Mouse (Mus musculus): ENCODE measurements around the gene Pcmt1. TPM values are rescaled to one million over a fixed set of nuclear protein-coding genes. Genes with fewer than 3 reads are reported as not detected.
A peak's percentile ranks its signal among the peaks of the same experiment; 100 is the strongest.

Gene Pcmt1
- 124 and 128 TPM in 2 replicates for polyA plus RNA-seq (2015; fragmentation: Nextera tagmentation; extraction: Ambion mirVana)

GRCm38 (mm10) chr10:7680731-7681301, at the start of gene Pcmt1, which contains the start of gene Lats1:
Gene Pcmt1, minus strand, starts transcription at chr10:7681136.
Gene Lats1, plus strand, starts transcription at chr10:7681214.
- H3K4me2 ChIP-seq (replicated peaks): peak within 1 kb of the TSS; percentile 53
- peak within 1 kb of the TSS; percentile 100 for H3K9ac ChIP-seq
- under 1% methylated on average over 63 of the region's 65 CpGs for WGBS
- H3K36me3 ChIP-seq: peaks cover 33% of the 10 kb centered on the region
- no peaks in the 10 kb centered on the region for H3K9me3 ChIP-seq (replicated peaks)
- peak within 1 kb of the TSS; percentile 98 for H3K4me3 ChIP-seq (replicated peaks)
- H3K4me1 ChIP-seq: peaks cover 26% of the 10 kb centered on the region
- peak within 1 kb of the TSS; percentile 97 for H3K27ac ChIP-seq (replicated peaks)
- no peaks in the 10 kb centered on the region for H3K27me3 ChIP-seq
- peak; percentile 85 for ATAC-seq (ENCODE audit: insufficient number of reproducible peaks, low FRiP score, low TSS enrichment, low read depth)

- H3K27me3 ChIP-seq: no peaks in the 10 kb centered on the region
- no peak overlapping the region; the same call in 1 of the 2 replicates for H3K9ac ChIP-seq
- ATAC-seq (ENCODE audit: insufficient number of reproducible peaks, low FRiP score, low TSS enrichment, low read depth): no peak
Measured at GRCm38 (mm10) chr10:7727011-7727410, 46.1 kb upstream of the Pcmt1 start.

GRCm38 (mm10) chr10:7726501-7726812, 45.5 kb upstream of the Pcmt1 start:
- Histone ChIP-seq H3K36me3 (no peaks in the 10 kb centered on the region), H3K4me2 (replicated peaks) (peak overlapping the region; percentile 77), H3K4me3 (replicated peaks) (peak overlapping the region; percentile 88), H3K9ac (peak overlapping the region; percentile 65), H3K27ac (replicated peaks) (peak overlapping the region; percentile 84), H3K27me3 (no peaks in the 10 kb centered on the region), H3K9me3 (replicated peaks) (no peaks in the 10 kb centered on the region), H3K4me1 (peaks cover 5% of the 10 kb centered on the region)
- 0% methylated on average over 8 of the region's 8 CpGs for WGBS
- no peak for ATAC-seq (ENCODE audit: insufficient number of reproducible peaks, low FRiP score, low TSS enrichment, low read depth)

More at GRCm38 (mm10) chr10:7727011-7727410, 46.1 kb upstream of the Pcmt1 start:
- Histone ChIP-seq H3K9me3 (replicated peaks) (no peaks in the 10 kb centered on the region), H3K36me3 (no peaks in the 10 kb centered on the region), H3K4me2 (replicated peaks) (peak overlapping the region; percentile 77), H3K27ac (replicated peaks) (no peak overlapping the region), H3K4me3 (replicated peaks) (peak overlapping the region; percentile 88), H3K4me1 (peaks cover 5% of the 10 kb centered on the region)
- WGBS: 17% methylated on average over 3 of the region's 3 CpGs

- ATAC-seq (ENCODE audit: insufficient number of reproducible peaks, low FRiP score, low TSS enrichment, low read depth): peak; percentile 97
Measured at GRCm38 (mm10) chr10:7725751-7726500, 45.0 kb upstream of the Pcmt1 start, which contains the start of gene Katna1. Gene Katna1, plus strand, starts transcription at chr10:7726000.

DNA sequence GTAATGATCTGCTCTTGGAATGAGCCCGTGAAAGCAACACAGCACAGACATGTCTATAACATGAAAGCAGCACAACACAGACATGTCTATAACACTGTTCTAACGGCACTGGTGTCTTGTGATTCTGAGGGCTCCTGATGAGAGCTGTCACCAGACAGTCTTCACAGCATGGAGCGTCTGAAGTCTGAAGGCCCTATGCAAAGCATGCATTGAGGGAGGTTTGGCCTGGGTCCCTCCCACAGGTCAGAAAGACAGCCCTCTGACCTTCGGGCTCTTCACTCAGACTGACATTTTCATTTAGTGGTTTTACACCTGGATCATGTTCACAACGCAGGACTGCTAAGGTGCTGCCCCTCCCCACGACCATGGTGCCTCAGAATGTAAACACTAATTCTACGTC, 34.1 kb upstream of the Pcmt1 start:
- H3K9me3 ChIP-seq (replicated peaks): no peaks in the 10 kb centered on the region
- H3K4me2 ChIP-seq (replicated peaks): no peak overlapping the region
- no peaks in the 10 kb centered on the region for H3K4me1 ChIP-seq
- no peak for ATAC-seq (ENCODE audit: insufficient number of reproducible peaks, low FRiP score, low TSS enrichment, low read depth)
- no peak overlapping the region for H3K9ac ChIP-seq
- no peak overlapping the region for H3K4me3 ChIP-seq (replicated peaks)
- 78% methylated on average over 7 of the region's 7 CpGs for WGBS
- H3K27ac ChIP-seq (replicated peaks): no peak overlapping the region
- no peaks in the 10 kb centered on the region for H3K27me3 ChIP-seq
- peaks cover 32% of the 10 kb centered on the region for H3K36me3 ChIP-seq

More at GRCm38 (mm10) chr10:7725751-7726500, 45.0 kb upstream of the Pcmt1 start, which contains the start of gene Katna1:
- under 1% methylated on average over 49 of the region's 49 CpGs for WGBS
- Histone ChIP-seq H3K36me3 (no peaks in the 10 kb centered on the region), H3K4me3 (replicated peaks) (peak within 1 kb of the TSS; percentile 88), H3K9me3 (replicated peaks) (no peaks in the 10 kb centered on the region), H3K27me3 (no peaks in the 10 kb centered on the region), H3K4me1 (peaks cover 5% of the 10 kb centered on the region), H3K27ac (replicated peaks) (peak within 1 kb of the TSS; percentile 84), H3K4me2 (replicated peaks) (peak within 1 kb of the TSS; percentile 77), H3K9ac (peak within 1 kb of the TSS; percentile 65)

GRCm38 (mm10) chr10:7712506-7712905, 31.6 kb upstream of the Pcmt1 start:
- Histone ChIP-seq H3K4me3 (replicated peaks) (no peak overlapping the region), H3K36me3 (peaks cover 39% of the 10 kb centered on the region), H3K27ac (replicated peaks) (no peak overlapping the region), H3K9me3 (replicated peaks) (no peaks in the 10 kb centered on the region), H3K9ac (no peak overlapping the region), H3K4me2 (replicated peaks) (no peak overlapping the region), H3K27me3 (no peaks in the 10 kb centered on the region), H3K4me1 (no peaks in the 10 kb centered on the region)
- ATAC-seq (ENCODE audit: insufficient number of reproducible peaks, low FRiP score, low TSS enrichment, low read depth): no peak
- 94% methylated on average over 13 of the region's 13 CpGs for WGBS

DNA sequence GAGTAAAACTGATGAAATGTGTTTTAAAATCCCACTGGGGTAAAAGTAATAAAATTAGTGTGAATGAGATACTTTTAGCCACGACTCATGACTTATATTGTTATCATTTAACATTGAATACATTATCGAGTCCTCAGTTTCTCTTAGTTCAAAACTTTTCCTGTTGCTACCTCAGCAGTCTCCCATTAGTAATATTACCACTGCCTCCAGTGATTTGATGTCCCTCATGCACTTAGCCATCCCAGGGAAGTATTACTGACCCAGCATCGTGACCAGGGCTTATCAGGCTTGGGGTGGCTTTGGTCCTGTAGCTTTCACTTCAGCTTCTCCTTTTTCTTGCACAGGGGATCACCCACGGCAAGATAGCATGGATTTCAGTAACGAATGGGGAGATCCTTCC, 29.2 kb upstream of the Pcmt1 start:
- H3K4me3 ChIP-seq (replicated peaks): no peak overlapping the region
- no peak overlapping the region for H3K9ac ChIP-seq
- ATAC-seq (ENCODE audit: insufficient number of reproducible peaks, low FRiP score, low TSS enrichment, low read depth): no peak
- no peaks in the 10 kb centered on the region for H3K9me3 ChIP-seq (replicated peaks)
- H3K27me3 ChIP-seq: no peaks in the 10 kb centered on the region
- H3K4me1 ChIP-seq: no peaks in the 10 kb centered on the region
- H3K36me3 ChIP-seq: peaks cover 52% of the 10 kb centered on the region
- H3K4me2 ChIP-seq (replicated peaks): no peak overlapping the region
- WGBS: 91% methylated on average over 5 of the region's 5 CpGs
- H3K27ac ChIP-seq (replicated peaks): no peak overlapping the region

GRCm38 (mm10) chr10:7702586-7702985, 21.6 kb upstream of the Pcmt1 start:
- 91% methylated on average over 6 of the region's 6 CpGs for WGBS
- Histone ChIP-seq H3K36me3 (peaks cover 75% of the 10 kb centered on the region), H3K27me3 (no peaks in the 10 kb centered on the region), H3K27ac (replicated peaks) (no peak overlapping the region), H3K9me3 (replicated peaks) (no peaks in the 10 kb centered on the region), H3K4me3 (replicated peaks) (no peak overlapping the region), H3K4me1 (no peaks in the 10 kb centered on the region), H3K4me2 (replicated peaks) (no peak overlapping the region), H3K9ac (no peak overlapping the region)
- ATAC-seq (ENCODE audit: insufficient number of reproducible peaks, low FRiP score, low TSS enrichment, low read depth): no peak

DNA sequence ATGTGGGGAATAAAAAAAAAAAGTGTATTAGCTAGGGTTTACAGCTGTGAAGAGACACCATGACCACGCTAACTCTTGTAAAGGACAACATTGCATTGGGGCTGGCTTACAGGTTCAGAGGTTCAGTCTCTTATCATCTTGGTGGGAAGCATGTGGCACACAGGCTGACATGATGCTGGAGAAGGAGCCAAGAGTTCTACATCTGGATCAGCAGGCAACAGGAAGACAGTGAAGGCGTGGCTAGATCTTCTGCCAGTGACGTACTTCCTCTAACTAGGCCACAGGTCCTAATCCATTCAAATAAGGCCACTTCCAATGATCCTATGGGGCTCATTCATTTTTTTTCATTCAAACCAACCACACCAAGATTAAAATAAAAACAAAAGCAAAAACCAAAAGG, 19.2 kb upstream of the Pcmt1 start:
- WGBS: 85% methylated on average over 3 of the region's 3 CpGs
- H3K27me3 ChIP-seq: no peaks in the 10 kb centered on the region

GRCm38 (mm10) chr10:7695286-7695685, 14.3 kb upstream of the Pcmt1 start:
- no peak for ATAC-seq (ENCODE audit: insufficient number of reproducible peaks, low FRiP score, low TSS enrichment, low read depth)
- H3K36me3 ChIP-seq: peaks cover 65% of the 10 kb centered on the region
- H3K4me3 ChIP-seq (replicated peaks): no peak overlapping the region
- H3K9me3 ChIP-seq (replicated peaks): no peaks in the 10 kb centered on the region
- H3K4me1 ChIP-seq: no peaks in the 10 kb centered on the region
- no peaks in the 10 kb centered on the region for H3K27me3 ChIP-seq
- H3K4me2 ChIP-seq (replicated peaks): no peak overlapping the region
- no peak overlapping the region for H3K9ac ChIP-seq
- no peak overlapping the region for H3K27ac ChIP-seq (replicated peaks)

More for the DNA sequence above, 19.2 kb upstream of the Pcmt1 start:
- H3K36me3 ChIP-seq: peaks cover 70% of the 10 kb centered on the region
- H3K27ac ChIP-seq (replicated peaks): no peak overlapping the region
- H3K9me3 ChIP-seq (replicated peaks): no peaks in the 10 kb centered on the region
- no peak overlapping the region for H3K4me3 ChIP-seq (replicated peaks)
- H3K4me1 ChIP-seq: no peaks in the 10 kb centered on the region
- no peak overlapping the region for H3K9ac ChIP-seq
- no peak overlapping the region for H3K4me2 ChIP-seq (replicated peaks)
- no peak for ATAC-seq (ENCODE audit: insufficient number of reproducible peaks, low FRiP score, low TSS enrichment, low read depth)

GRCm38 (mm10) chr10:7686902-7687301, 6.0 kb upstream of the Pcmt1 start:
- Histone ChIP-seq H3K9ac (no peak overlapping the region), H3K4me3 (replicated peaks) (no peak overlapping the region), H3K4me2 (replicated peaks) (no peak overlapping the region), H3K27me3 (no peaks in the 10 kb centered on the region), H3K4me1 (peaks cover 10% of the 10 kb centered on the region; the same call in 1 of the 2 replicates), H3K9me3 (replicated peaks) (no peaks in the 10 kb centered on the region), H3K27ac (replicated peaks) (no peak overlapping the region), H3K36me3 (peaks cover 16% of the 10 kb centered on the region)
- WGBS: 92% methylated on average over 6 of the region's 6 CpGs
- ATAC-seq (ENCODE audit: insufficient number of reproducible peaks, low FRiP score, low TSS enrichment, low read depth): no peak
